Mouse (Mus musculus) megakaryocyte-erythroid progenitor cell, adult 5-6 weeks (primary cell): ENCODE results near the gene Rgmb. TPM values are rescaled to one million over a fixed set of nuclear protein-coding genes. Genes with fewer than 3 reads are reported as not detected.

Source experiments
- ATAC-seq: replicated peaks from 2 replicates; pipeline ENCODE4 v1.8.0; 2016; ENCODE audit warnings: mild to moderate bottlenecking, inconsistent platforms; ENCODE audit not compliant: severe bottlenecking, poor library complexity, low FRiP score, low TSS enrichment
- total RNA-seq, 2 experiments: library from RNA; stranded (forward) in 1 of 2; stranded (reverse) in 1 of 2; fragments of 200-1000, 215-1000 nt in 1 of 2; fragments of >200 nt in 1 of 2; fragmentation: Nextera tagmentation in 1 of 2; gene quantifications; 2 replicates each; pipeline ENCODE4 v1.2.3; 2014 to 2017

Rgmb gene
- total RNA-seq, 2 experiments from 2014 or later: 0.38 TPM; not detected in 1

- ATAC-seq: no peak
These were observed 7.0 kb downstream of the Rgmb start for GRCm38 (mm10) chr17:15823838-15824237.

- ATAC-seq: no peak
These were observed 7.6 kb downstream of the Rgmb start for GRCm38 (mm10) chr17:15823215-15823614.

GRCm38 (mm10) chr17:15822376-15822775 lies 8.5 kb downstream of the Rgmb start:
- no peak for ATAC-seq

- ATAC-seq: no peak
These were observed 9.1 kb downstream of the Rgmb start for GRCm38 (mm10) chr17:15821706-15822105.

- no peak for ATAC-seq
These were observed 10.1 kb downstream of the Rgmb start for GRCm38 (mm10) chr17:15820761-15821160.

GRCm38 (mm10) chr17:15820146-15820545 lies 10.7 kb downstream of the Rgmb start:
- ATAC-seq: no peak

GRCm38 (mm10) chr17:15818372-15818771 lies 12.5 kb downstream of the Rgmb start:
- no peak for ATAC-seq

GRCm38 (mm10) chr17:15817634-15818033 lies 13.2 kb downstream of the Rgmb start:
- ATAC-seq: no peak

GRCm38 (mm10) chr17:15817096-15817450 lies 13.8 kb downstream of the Rgmb start:
- no peak for ATAC-seq

GRCm38 (mm10) chr17:15816379-15817095 lies 14.3 kb downstream of the Rgmb start:
- ATAC-seq: no peak

GRCm38 (mm10) chr17:15815312-15816018 lies 15.4 kb downstream of the Rgmb start:
- no peak for ATAC-seq

GRCm38 (mm10) chr17:15813658-15814212 lies 17.1 kb downstream of the Rgmb start:
- no peak for ATAC-seq

GRCm38 (mm10) chr17:15812136-15812778 lies 18.6 kb downstream of the Rgmb start:
- ATAC-seq: no peak

GRCm38 (mm10) chr17:15809949-15810348 lies 20.9 kb downstream of the Rgmb start:
- ATAC-seq: no peak

GRCm38 (mm10) chr17:15808468-15809374 lies 22.1 kb downstream of the Rgmb start:
- ATAC-seq: no peak

GRCm38 (mm10) chr17:15808015-15808414 lies 22.8 kb downstream of the Rgmb start:
- ATAC-seq: no peak

GRCm38 (mm10) chr17:15807295-15807984 lies 23.4 kb downstream of the Rgmb start:
- ATAC-seq: no peak

GRCm38 (mm10) chr17:15804008-15804812 lies 26.6 kb downstream of the Rgmb start:
- peak; percentile 81 for ATAC-seq
